Mouse (Mus musculus): ENCODE results near the gene Dap3.

- TF ChIP-seq CTCF (IDR thresholded peaks at IDR 0.05; ENCODE audit: low read depth): no peak
- no peak for TF ChIP-seq EP300 (optimal IDR thresholded peaks at IDR 0.05)
Observed at GRCm38 (mm10) chr3:88983921-88984381, 33.0 kb upstream of the Dap3 start.

Measured in stomach, postnatal 0 days (tissue).